Mouse (Mus musculus): ENCODE measurements around the gene Wdr70.
A peak's percentile ranks its signal among the peaks of the same experiment; 100 is the strongest.

Gene Wdr70

DNA sequence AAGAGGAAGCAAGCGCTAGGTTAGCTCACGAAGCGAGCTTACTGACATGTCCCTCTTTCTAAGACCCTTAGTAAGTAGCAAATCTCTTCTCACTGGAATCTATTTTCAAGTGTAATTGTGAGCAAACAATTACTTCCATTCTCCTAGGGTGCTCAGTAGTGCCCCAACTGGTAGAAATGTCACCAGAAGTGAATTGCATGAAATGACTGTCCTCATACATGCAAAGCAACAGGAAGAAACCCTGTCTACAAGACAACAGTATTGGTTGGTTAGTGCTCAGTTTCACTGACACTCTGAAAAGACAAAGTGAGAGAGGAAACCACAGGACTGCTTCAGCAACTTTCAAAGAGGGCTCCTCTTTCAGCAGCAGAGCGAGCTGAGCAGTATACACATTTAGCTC lies 173.6 kb downstream of the Wdr70 start:
- DNase-seq, result peak; percentile 24

DNA sequence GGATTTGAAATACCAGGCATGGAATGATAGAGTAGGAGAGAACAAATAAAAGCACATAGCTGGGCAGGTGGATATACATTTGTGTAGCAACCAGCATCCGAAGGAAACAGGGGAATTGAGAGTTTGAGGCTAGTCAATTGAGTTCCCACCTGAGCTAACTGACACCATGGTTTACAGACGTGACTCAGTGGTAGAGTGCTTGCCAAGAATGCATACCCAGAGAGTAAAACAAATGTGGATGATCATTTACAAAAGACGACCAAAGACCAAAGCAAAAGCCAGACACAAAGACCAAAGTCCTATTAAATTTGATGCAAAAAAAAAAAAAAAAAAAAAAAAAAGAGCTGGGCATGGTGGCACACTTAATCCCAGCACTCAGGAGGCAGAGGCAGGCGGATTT lies 175.7 kb downstream of the Wdr70 start:
- no peak for DNase-seq

DNA sequence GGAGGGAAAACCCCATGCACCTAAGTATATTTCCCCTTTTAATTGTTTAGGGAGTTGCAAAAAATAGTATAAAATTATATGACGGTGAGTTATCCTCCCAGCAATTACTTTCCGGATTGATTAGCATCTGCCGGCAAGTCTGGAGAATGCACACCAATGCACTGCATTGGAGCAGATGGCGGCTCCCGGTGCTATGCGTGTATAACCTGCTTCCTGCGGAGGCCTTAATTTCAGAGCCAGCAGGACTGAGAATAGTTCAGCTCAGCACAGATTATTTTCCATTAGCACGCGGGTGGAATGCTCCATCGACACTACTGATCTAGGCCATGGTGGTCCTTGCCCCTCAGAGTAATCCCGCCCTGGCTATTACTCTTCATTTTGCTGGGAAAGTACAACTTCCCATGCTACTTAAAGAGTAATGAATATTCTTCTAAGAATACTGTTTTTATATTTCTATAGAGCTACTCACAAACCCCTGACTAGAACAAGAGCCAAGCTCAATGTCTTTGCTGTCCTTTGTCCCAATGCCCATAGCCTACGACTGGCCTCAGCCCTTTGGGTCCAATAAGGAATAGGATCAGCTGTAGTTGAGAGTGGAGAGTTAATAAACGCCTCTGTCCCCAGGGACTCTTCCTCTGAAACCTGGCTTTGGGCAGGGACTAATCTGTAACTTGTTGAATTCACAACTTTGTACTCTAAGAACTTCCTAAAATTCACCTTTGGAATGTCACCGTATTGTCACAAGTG lies 176.5 kb downstream of the Wdr70 start:
- DNase-seq, result no peak

DNA sequence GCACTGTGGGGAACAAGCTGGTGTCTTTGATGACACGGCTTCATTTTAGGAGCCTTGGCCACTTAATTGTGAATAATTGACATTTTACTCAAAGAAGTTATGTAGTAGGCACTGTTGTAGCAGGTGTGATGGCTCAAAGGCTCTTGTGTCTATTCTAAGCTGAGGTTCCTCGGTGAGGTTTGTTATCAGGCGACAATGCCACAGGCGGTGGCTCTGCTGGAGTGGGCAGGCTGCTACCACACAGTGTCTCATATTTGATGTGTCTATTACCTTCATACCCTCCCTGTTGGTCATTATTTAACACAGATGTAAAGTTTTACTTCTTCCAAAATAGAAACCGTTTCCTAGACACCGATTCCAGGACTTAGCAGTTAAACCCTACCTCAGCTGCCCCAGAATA lies 177.9 kb downstream of the Wdr70 start:
- DNase-seq, result no peak

DNA sequence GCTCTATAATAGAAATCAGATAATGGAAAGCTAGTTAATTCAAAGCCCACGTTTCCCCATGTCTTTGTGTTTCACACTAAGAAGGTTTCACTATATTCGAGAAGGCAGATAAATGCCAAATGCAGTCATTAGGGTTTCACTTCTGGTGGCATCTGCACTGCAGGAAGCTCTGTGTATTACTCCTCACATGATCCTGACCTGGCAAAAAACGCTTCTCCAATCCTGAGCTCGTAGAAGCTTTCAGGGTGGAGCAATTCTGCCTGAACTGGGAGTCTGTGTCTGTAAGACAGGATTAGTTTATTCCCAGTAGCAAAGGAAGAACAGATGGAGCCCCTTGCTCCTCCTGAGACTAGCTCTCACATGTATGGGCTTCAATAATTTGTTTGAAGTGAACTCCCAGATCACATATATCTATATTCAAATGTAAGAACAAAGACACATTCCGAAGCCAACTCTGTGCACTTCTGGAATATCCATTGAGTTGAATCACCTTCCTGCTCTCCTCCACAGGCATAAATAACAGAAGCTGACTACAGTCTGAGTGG lies 192.4 kb downstream of the Wdr70 start:
- DNase-seq, result no peak

DNA sequence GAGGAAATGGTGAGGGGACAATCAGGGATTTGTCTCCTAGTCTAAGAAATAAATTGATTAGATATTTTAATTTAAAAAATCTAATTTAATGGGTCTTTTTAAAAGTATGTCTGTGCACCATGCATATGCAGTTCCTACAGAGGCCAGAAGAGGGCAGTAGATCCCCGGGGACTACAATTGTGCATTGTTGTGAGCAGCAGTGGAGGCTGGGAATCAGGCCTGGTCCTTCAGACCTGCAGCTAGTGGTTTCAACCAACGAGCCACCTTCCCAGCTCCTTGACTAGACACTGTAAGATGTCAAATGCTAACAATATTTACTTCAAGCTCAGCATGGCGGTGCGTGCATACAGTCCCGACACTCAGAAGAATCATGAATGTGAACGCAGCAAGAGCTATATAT lies 199.7 kb downstream of the Wdr70 start:
- no peak for DNase-seq

DNA sequence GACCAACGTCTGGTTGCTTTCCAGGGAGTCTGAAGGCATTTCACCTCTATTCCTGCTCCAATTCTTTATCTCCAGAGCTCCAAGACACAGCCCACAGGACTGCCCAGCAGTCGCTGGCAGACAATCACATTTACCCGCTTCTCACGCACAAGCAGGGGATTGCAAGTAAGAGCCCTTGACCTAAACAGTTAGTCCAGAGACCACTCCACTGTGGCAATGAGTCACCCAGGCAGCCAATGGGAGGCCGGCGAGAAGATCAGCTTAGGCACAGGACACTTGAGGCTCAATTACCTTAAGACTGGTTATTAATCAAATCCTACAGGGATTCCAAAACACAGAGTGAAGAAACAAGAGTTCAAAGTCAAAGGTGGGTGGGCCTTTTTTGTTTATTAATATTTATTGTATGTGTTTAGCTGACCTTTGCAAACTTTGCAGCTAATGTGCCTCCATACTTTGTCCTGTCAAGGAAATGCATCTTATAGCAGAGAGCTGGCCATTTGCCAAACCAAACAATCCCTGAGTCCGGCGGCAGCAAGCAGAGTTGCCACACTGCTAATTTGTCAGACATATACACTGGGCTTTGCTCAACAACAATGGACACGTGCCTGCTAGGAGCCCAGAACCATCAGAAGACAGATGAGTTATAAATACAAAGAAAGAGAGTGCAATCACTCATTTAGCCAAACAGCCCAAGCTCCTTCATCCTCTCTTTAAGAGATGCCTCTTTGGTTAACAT lies 207.3 kb downstream of the Wdr70 start:
- peak; percentile 22 for DNase-seq

DNA sequence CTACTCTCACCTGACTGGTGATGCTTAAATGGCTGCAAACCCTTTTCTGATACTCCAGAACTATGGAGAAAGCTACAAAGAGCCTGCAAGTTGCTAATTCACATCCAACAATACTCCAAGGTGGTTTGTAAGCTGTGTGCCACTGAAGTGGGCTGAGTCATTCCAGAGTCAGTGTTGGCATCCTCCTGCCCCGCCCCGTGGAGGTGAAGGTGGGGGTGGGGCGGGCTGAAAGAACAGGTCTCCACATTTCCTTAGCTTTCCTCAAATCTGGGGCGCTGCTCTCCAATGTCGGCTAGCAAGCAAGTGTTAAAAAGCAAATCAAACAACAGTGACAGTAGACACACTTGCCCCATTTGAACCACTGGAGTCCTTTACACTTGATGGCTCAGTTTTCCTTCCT lies 208.7 kb downstream of the Wdr70 start:
- DNase-seq, result no peak

DNA sequence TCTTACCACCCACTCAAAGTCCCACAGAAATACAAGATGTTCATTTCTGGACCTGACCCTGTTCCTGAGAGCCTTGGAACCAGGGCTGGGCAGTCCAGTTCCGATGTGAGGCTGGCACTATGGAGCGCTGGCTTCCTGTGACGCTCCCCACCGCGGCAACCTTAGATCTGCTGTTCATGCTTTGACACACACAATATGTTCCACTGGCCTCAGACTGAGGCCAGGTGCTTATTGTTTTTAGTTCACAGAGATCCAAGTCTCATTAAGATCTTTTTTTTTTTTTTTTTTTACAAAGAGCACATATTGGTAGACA lies 209.7 kb downstream of the Wdr70 start:
- no peak for DNase-seq

DNA sequence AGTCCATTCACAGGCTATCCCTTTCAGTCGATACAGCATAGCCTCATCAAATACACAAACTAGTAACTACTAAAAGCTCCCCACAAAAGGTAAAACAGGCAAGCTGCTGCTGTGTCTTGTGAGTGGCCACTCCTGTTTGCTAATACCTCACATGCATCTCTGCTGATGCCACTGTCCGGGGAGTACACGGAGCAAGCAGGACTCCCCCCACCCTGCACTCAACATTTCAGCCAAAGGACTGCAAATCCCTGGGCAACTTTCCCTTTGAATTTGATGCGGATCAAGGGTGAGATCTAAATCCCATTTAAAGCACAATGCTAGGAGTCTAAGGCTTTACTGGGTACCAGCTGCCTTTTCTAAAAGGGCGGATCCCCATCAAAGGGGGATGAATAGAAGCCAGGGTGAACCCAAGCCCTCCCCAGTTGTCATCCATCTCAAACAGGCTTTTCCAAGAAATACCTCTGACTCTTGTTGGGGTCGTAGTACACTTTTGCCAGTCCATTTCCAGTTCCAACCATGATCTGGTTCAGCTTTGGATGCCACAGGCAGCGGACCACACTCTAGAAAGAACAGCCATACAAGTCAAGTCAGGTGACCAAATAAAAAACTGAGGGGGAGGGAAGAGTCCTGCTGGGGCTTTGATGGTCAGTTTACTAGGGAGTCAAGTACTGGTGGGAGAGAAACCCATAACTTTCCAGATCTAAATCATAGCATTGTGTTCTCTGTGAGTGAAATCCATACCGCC lies 210.2 kb downstream of the Wdr70 start:
- DNase-seq, result no peak

DNA sequence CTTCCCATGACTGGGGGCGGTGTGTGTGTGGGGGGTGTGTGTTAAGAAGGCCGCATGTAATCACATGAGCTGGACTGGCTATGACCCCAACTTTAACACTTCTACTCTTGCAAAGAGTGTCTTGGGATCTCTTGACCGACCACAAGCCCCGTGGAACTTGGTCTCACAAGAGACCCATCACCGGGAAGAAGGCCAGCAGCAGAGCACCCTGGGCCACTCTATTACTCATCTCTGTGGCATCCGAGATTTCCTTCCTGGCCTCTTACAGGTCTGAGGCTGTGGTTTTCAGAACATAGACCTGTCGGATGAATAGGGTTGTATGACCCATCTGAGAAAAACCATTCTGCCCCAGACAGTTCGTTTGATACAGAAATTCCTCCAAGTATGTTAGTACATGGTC lies 212.4 kb downstream of the Wdr70 start:
- DNase-seq, result no peak

DNA sequence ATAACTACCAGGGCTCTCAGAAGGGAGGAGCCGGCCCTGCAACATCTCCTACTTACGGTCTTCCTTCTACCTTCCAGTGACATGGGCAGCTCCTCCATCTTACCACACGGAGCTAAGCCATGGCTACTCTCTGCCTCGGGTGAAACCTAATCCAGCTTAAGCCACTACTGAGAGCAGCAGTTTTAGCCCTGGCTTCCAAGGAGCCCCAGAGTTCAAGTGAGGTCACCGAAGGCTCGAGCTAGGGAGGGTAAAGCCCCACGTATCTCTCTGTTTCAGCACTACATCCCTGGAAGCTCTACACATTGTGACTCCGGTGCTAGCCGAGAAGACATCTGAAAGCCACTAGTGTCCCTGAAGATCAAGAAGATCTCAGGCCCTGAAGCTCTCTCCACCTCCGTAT lies 213.9 kb downstream of the Wdr70 start:
- DNase-seq, result no peak

DNA sequence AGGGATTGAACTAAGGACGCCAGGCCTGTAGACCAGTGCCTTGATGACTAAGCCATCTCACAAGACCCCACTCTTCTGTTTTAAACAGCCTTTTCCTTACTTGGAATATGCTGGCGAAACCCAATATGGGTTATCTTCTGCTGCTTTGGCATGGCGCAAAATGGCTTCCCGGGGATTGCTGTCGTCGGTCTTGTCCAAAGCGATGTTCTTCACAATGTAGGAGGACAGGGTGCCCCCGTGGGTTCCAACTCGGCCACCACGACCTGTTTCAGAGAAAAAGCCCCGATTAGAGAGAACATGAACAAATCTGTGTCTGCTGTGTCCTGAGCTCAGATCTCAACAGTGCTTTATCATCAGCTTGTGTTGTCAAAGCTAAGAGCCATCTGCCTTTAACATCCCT lies 214.8 kb downstream of the Wdr70 start:
- DNase-seq, result no peak

DNA sequence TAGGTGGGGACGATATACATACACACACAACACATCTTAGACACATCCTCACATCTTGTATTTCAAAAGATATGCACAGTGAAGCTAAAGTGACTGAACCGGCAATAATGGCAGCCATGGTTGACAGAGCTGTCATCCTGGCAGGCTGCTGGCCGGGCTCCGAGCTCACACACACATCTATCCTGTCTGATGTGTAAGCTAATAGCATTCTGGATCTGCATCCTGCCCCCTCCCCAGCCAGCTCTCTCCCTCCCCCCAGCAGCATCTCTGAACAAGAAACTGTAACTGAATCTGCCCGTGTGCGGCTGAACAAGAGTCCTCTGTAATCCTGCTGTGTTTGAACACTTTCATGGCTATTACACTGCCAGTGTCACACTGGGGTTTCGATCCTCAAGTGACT lies 219.1 kb downstream of the Wdr70 start:
- no peak for DNase-seq

DNA sequence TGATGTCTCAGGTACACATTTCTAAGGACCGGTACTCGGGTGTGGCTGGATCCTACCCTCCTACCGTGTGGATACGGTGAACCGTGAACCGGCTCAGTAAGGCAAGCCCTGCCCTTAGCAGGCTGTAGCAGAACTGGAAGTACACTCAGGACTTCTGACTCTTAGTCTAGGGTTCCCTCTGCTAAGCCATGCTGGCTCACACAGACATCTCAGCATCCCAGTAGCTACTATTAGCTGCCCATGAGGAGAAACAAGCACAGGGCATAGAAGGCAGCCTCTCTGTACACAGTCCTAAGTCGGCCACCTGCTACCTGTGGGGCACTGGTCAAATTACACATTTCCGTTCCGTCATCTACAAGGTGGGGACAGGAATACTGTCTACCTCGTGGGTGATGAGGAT lies 220.1 kb downstream of the Wdr70 start:
- no peak for DNase-seq

DNA sequence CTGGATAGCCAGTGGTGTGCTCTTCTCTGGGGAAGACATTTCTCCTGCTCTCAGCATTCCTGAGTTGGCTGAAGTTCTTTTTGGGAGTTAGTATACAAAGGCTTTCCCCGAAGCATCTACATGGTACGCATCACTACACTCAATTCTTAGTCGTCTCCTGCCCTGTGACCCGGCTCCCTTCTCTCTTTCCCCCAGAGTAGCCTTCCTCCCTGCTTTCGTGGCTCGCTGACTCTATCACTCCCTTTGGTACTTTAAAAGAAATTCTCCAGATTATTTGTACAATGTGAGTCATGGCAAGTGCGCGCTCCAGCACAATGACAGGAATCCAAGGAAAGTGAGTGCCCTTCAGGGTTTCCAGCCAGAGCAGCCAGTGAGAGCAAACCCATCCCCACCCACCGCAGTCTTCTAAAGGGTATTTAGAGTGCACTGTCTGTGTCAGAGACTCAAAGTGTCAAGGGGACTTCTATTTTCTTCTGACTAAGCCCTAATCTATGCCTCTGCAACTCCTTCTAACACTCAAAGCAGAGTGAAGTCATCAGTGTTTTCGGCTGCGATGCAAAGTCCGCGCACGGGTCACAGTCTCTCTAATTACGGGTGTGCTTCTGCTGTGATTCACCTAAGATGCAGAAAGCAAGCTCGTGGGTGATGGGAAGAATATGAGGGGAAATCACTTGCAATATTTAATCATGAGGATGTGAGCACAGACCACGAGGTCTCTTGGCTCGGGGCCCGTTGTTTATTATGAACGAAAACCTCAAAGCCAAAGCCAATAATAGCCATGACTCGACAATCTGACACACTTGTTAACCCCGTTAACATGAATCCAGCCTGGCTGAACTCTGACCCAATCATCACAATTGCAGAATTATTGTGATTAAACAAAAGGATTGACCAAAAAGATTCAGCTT lies 221.2 kb downstream of the Wdr70 start:
- peak; percentile 4 for DNase-seq

DNA sequence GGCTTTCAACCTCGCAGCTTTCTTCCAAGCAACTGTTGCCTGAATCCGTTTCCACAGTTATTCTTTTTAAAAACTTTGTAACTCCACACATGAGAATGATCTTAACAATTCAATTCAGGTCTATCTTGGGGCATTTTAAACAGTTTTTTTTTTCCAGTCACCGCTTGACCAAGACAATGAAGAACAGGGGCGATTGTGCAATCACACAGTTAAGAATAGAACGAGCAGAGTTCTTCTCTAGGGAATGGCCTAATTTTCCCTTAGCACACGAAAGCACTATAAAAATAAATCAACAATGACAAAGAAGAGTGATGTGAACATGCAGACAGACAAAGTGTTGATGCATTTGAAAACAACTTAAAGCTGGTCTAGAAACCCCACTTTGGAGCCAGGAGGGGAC lies 223.1 kb downstream of the Wdr70 start:
- DNase-seq, result no peak

DNA sequence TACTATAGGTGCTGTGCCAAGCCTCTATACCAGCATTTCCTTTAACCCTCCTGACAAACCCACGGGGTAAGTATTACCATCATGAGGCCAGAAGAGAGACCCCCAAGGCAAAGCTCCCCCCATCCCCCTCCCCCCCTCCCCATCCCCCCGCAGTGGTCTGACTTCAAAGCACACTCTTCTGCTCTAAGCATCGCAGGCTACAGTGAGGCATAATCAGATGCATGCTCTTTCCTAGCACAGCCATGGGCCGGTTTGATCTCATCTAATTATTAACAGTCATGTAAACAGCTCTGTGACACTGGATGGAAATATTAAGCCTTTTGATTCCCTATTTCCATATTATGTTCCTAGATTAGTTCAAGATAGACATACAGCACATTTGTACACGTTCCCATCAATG lies 226.5 kb downstream of the Wdr70 start:
- DNase-seq, result no peak

DNA sequence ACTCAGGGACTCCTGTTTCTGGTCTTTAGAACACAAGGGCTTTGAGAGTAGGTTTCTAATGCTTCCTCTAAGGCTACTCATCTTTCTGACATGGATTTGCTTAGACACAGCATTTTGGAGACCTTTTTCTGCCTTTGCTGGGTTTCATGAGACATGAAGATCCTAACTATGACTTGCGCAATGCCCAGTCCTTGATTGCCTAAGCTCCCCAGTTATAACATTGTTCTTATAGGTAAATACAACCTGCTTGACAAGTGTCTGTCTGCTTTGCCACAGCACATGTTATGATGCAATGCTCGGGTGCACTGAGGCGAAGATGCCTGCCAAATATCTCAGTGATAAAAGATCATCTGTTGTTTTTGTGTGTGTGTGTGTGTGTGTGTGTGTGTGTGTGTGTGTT lies 233.7 kb downstream of the Wdr70 start:
- DNase-seq, result no peak

DNA sequence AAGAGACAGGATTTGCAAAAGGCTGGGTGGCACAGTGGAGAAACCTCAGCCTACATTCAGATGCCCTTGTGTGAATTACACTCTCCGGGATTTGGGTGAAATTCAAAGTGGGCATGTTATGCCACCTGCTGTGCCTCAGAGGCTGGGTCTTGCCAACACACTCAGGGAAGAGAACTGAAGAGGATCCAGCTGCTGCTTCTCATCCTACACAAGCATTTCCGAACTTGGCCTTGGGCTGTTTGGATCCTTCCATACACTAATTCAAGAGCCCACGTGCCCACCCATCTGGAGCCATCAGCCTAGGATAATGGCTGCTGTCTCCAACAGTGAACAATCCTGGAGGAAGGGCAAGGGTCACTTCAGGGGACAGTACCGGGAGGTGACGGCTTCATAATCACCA lies 235.7 kb downstream of the Wdr70 start:
- DNase-seq, result no peak

DNA sequence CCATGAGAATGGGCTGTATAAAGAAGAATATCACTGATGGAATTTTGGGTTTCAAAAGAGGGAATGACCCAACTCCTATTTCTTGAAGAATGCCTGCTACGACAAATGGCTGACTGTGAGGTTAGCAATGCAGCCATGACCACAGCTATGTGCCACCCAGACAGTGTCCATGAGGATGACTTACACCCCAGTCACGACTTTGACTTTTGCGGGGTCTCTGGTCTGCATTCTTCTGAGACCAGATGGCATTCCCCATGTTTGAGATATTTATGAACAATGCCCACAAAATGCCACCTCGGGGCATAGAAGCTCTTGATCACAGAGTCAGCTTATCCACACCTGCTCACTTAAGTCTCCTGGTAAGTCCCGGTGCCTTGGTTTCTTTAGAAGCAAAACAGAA lies 236.1 kb downstream of the Wdr70 start:
- DNase-seq, result no peak

DNA sequence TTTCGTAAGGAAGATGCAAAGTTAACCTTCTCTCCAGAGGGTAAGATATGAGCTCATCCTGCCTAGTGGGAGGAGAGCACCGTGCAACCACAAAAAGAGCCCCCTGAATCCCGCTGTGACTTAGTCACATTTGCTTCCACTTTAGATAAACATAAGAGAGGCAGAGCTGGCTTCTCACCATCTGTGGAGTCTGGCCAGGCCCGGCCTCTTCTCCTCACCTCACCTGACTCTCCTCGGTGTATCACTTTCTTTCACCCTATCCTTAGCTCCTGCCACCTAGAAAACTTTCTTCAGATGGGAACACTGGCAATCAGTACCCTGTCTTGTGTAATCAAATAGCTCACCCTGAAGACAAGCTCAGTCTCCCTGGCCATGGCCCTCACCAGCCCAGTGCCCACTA lies 240.2 kb downstream of the Wdr70 start:
- DNase-seq, result no peak

DNA sequence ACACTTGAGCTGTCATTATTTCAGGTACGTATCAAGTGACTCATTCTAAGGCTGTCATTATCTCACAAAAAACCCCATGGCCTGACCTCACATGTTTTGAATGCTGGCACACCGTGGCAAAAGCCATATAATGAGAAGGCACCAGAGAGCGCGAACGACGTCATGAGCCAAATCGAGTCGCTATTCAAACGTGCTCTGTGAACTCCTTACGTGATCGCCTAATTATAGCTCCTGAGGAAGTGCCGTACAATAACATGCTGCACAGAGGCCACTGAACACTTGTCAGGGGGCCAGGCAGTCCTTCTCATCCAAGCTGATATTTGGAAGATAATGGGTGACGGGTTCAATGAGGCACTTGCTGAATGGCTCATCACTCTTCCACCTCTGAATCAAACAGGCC lies 241.6 kb downstream of the Wdr70 start:
- DNase-seq, result peak; percentile 5

All from lung, postnatal 14 days (tissue).